Mouse (Mus musculus): ENCODE measurements around the gene Spef1.
A peak's percentile ranks its signal among the peaks of the same experiment; 100 is the strongest.
"Not testable (repeated sequence)": the region's sequence is repeated elsewhere in the genome, so short reads cannot be mapped to it uniquely, and the experiment has no call there.

Spef1 gene

GRCm38 (mm10) chr2:131186771-131187601 is at the start of gene Spef1, which contains the start of gene Cdc25b:
Spef1 (minus strand) TSS chr2:131187282.
Cdc25b (plus strand) TSS chr2:131186949.
- peak; percentile 90 to 93 for DNase-seq

GRCm38 (mm10) chr2:131234970-131235635 is 48.0 kb upstream of the Spef1 start:
- no peak for DNase-seq

- no peak for DNase-seq
These were observed 47.1 kb upstream of the Spef1 start for GRCm38 (mm10) chr2:131234127-131234650.

- DNase-seq = peak; percentile 97 to 98
These were observed 46.4 kb upstream of the Spef1 start, which contains the start of gene Mavs for GRCm38 (mm10) chr2:131233307-131234126. Mavs (plus strand) TSS chr2:131234063.

GRCm38 (mm10) chr2:131232558-131232957 is 45.5 kb upstream of the Spef1 start:
- no peak for DNase-seq

GRCm38 (mm10) chr2:131227243-131227642 is 40.2 kb upstream of the Spef1 start:
- DNase-seq = no peak

- DNase-seq = not testable (repeated sequence)
These were observed 39.6 kb upstream of the Spef1 start for GRCm38 (mm10) chr2:131226669-131227068.

- DNase-seq = no peak
These were observed 38.1 kb upstream of the Spef1 start for GRCm38 (mm10) chr2:131225178-131225577.

- no peak for DNase-seq
These were observed 36.5 kb upstream of the Spef1 start for GRCm38 (mm10) chr2:131223569-131223968.

- DNase-seq = no peak
These were observed 35.5 kb upstream of the Spef1 start for GRCm38 (mm10) chr2:131222562-131222961.

- DNase-seq = no peak
These were observed 34.9 kb upstream of the Spef1 start for GRCm38 (mm10) chr2:131221853-131222515.

- no peak for DNase-seq
These were observed 32.9 kb upstream of the Spef1 start for GRCm38 (mm10) chr2:131220030-131220429.

- DNase-seq = no peak
These were observed 29.1 kb upstream of the Spef1 start for GRCm38 (mm10) chr2:131215941-131216858.

GRCm38 (mm10) chr2:131213773-131214172 is 26.7 kb upstream of the Spef1 start:
- peak in 1 of 2 experiments; percentile 17 for DNase-seq

- peak; percentile 52 to 56 for DNase-seq
These were observed 24.0 kb upstream of the Spef1 start for GRCm38 (mm10) chr2:131211026-131211615.

- DNase-seq = peak; percentile 97 to 98
These were observed 23.1 kb upstream of the Spef1 start for GRCm38 (mm10) chr2:131209969-131210792.

- peak; percentile 52 to 63 for DNase-seq
These were observed 22.2 kb upstream of the Spef1 start for GRCm38 (mm10) chr2:131209125-131209795.

GRCm38 (mm10) chr2:131208356-131208755 is 21.3 kb upstream of the Spef1 start:
- no peak for DNase-seq

- no peak for DNase-seq
These were observed 19.7 kb upstream of the Spef1 start, which contains the start of gene Ap5s1 for GRCm38 (mm10) chr2:131206778-131207177. Ap5s1 (plus strand) TSS chr2:131207078.
